Mouse (Mus musculus) spleen, adult 2 months (tissue): ENCODE measurements around the gene Tubgcp2.

Source experiments
- CTCF ChIP-seq: fragments of 200-500 bp; IDR thresholded peaks from 2 replicates; pipeline ENCODE4 v1.5.1; 2011; ENCODE audit warnings: mild to moderate bottlenecking, inconsistent platforms; ENCODE audit not compliant: insufficient read depth, insufficient read length, insufficient replicate concordance; ENCODE audit errors: extremely low read depth
- POLR2A ChIP-seq: fragments of 200-500 bp; IDR thresholded peaks from 2 replicates; pipeline ENCODE4 v1.6.1; 2011; ENCODE audit warnings: low read depth, low read length, inconsistent platforms

GRCm38 (mm10) chr7:139993532-139993931 lies 42.9 kb downstream of the Tubgcp2 start:
- TF ChIP-seq POLR2A, result no peak
- TF ChIP-seq CTCF, result no peak
